Mouse (Mus musculus) adrenal gland, postnatal 4 days (tissue): ENCODE measurements around the gene Aebp1. TPM values are rescaled to one million over a fixed set of nuclear protein-coding genes. Genes with fewer than 3 reads are reported as not detected.

ENCODE experiments used
- DNase-seq, 2 experiments: peaks; one replicate each; pipeline ENCODE4 v3.0.0; 2021 to 2022; ENCODE audit warnings: low spot score in 2 of 2, mixed read lengths in 2 of 2
- total RNA-seq, 2 experiments: library from RNA; stranded (reverse); gene quantifications; 2 replicates each; pipeline ENCODE4 v1.2.3; 2021

The Aebp1 gene
- total RNA-seq, 2 experiments from 2014 or later: 293 to 325 TPM

- no peak for DNase-seq
Measured at GRCm38 (mm10) chr11:5919606-5920005, 57.9 kb downstream of the Aebp1 start.

GRCm38 (mm10) chr11:5920323-5920960, 58.7 kb downstream of the Aebp1 start:
- DNase-seq: no peak

Other genes with a start within 250 kb of the Aebp1 start
- 100 to 1,000 TPM; 118 to 121 TPM for gene Mrps24, start 146.3 kb upstream of the Aebp1 start, total RNA-seq
- gene Urgcp, start 99.6 kb upstream of the Aebp1 start, total RNA-seq: 10 to 100 TPM; 50.6 to 56.8 TPM
- 10 to 100 TPM; 64.8 to 72.0 TPM for gene Dbnl, start 73.5 kb upstream of the Aebp1 start, total RNA-seq
- gene Pgam2, start 58.2 kb upstream of the Aebp1 start, total RNA-seq: 10 to 100 TPM; 21.8 to 42.5 TPM
- gene Polm, start 23.9 kb upstream of the Aebp1 start, total RNA-seq: 10 to 100 TPM; 15.9 to 18.3 TPM
- gene Pold2, start 16.3 kb downstream of the Aebp1 start, total RNA-seq: 10 to 100 TPM; 61.2 to 78.6 TPM
- gene Myl7, start 36.8 kb downstream of the Aebp1 start, total RNA-seq: under 1 TPM; 0.56 to 0.76 TPM
- gene Gck, start 88.1 kb downstream of the Aebp1 start, total RNA-seq: 1 to 10 TPM; 5.1 to 6.3 TPM
- 10 to 100 TPM; 97.9 to 98.2 TPM for gene Ykt6, start 93.7 kb downstream of the Aebp1 start, total RNA-seq
- 10 to 100 TPM; 24.7 to 28.2 TPM for gene Camk2b, start 204.4 kb downstream of the Aebp1 start, total RNA-seq